Mouse (Mus musculus) layer of hippocampus, adult 8-10 months (tissue): ENCODE data around the gene Pmf1. TPM values are rescaled to one million over a fixed set of nuclear protein-coding genes. Genes with fewer than 3 reads are reported as not detected.
"Not testable (repeated sequence)": the region's sequence is repeated elsewhere in the genome, so short reads cannot be mapped to it uniquely, and the experiment has no call there.

Source experiments
- DNase-seq, 2 experiments: peaks; one replicate each; pipeline ENCODE4 v3.0.0; 2022; ENCODE audit warnings: low spot score in 2 of 2
- total RNA-seq, 4 experiments: library from RNA; stranded (reverse); gene quantifications; 2 replicates each; pipeline ENCODE4 v1.2.4; 2022

Gene Pmf1
- total RNA-seq, 4 experiments from 2014 or later, result 5.5 to 8.3 (median 6.0) TPM

- no peak for DNase-seq
These were observed 29.5 kb upstream of the Pmf1 start for GRCm38 (mm10) chr3:88439582-88439981.

- DNase-seq, result no peak
These were observed 27.3 kb upstream of the Pmf1 start for GRCm38 (mm10) chr3:88437454-88437853.

GRCm38 (mm10) chr3:88436395-88437201, 26.5 kb upstream of the Pmf1 start:
- peak in 1 of 2 experiments; percentile 42 for DNase-seq

GRCm38 (mm10) chr3:88435515-88435914, 25.4 kb upstream of the Pmf1 start:
- DNase-seq, result peak; percentile 78 to 79

- DNase-seq, result not testable (repeated sequence)
These were observed 18.5 kb upstream of the Pmf1 start for GRCm38 (mm10) chr3:88428639-88429038.

GRCm38 (mm10) chr3:88427342-88427905, 17.3 kb upstream of the Pmf1 start:
- DNase-seq, result no peak

GRCm38 (mm10) chr3:88425708-88426420, 15.7 kb upstream of the Pmf1 start:
- no peak for DNase-seq

- no peak for DNase-seq
These were observed 15.2 kb upstream of the Pmf1 start for GRCm38 (mm10) chr3:88425330-88425689.

- peak; percentile 94 to 96 for DNase-seq
These were observed 14.6 kb upstream of the Pmf1 start, which contains the start of gene Slc25a44 for GRCm38 (mm10) chr3:88424605-88425329. Gene Slc25a44, minus strand, starts transcription at chr3:88425139.

GRCm38 (mm10) chr3:88422020-88422720, 12.0 kb upstream of the Pmf1 start:
- peak in 1 of 2 experiments; percentile 35 for DNase-seq

GRCm38 (mm10) chr3:88420771-88421170, 10.6 kb upstream of the Pmf1 start:
- no peak for DNase-seq

GRCm38 (mm10) chr3:88418016-88418415, 7.9 kb upstream of the Pmf1 start:
- DNase-seq, result no peak

GRCm38 (mm10) chr3:88415668-88416067, 5.5 kb upstream of the Pmf1 start:
- no peak for DNase-seq

GRCm38 (mm10) chr3:88412636-88413035, 2.5 kb upstream of the Pmf1 start:
- DNase-seq, result no peak

- DNase-seq, result no peak
These were observed 1.6 kb upstream of the Pmf1 start for GRCm38 (mm10) chr3:88411681-88412080.

GRCm38 (mm10) chr3:88410645-88411031, 507 bp upstream of the Pmf1 start:
- no peak for DNase-seq

GRCm38 (mm10) chr3:88408953-88409352, 1.2 kb downstream of the Pmf1 start:
- DNase-seq, result no peak

- DNase-seq, result no peak
These were observed 2.6 kb downstream of the Pmf1 start for GRCm38 (mm10) chr3:88407529-88407928.

GRCm38 (mm10) chr3:88407090-88407489, 3.0 kb downstream of the Pmf1 start:
- peak; percentile 54 to 71 for DNase-seq

- DNase-seq, result no peak
These were observed 6.5 kb downstream of the Pmf1 start for GRCm38 (mm10) chr3:88403522-88404230.
